Mouse (Mus musculus) ovary, postnatal 36 days (tissue): ENCODE measurements around the gene Snca.
"Not testable (repeated sequence)": the region's sequence is repeated elsewhere in the genome, so short reads cannot be mapped to it uniquely, and the experiment has no call there.

Experiments used
- DNase-seq: peaks from one replicate; pipeline ENCODE4 v3.0.0; 2022; ENCODE audit warnings: low spot score, mixed read lengths

Snca gene

GRCm38 (mm10) chr6:60717566-60717965 lies 112.1 kb downstream of the Snca start:
- no peak for DNase-seq

GRCm38 (mm10) chr6:60709997-60710471 lies 119.6 kb downstream of the Snca start:
- DNase-seq = no peak

- DNase-seq = no peak
Observed at GRCm38 (mm10) chr6:60698072-60698471, 131.6 kb downstream of the Snca start.

GRCm38 (mm10) chr6:60687048-60687447 lies 142.6 kb downstream of the Snca start:
- DNase-seq = not testable (repeated sequence)

GRCm38 (mm10) chr6:60682233-60682632 lies 147.4 kb downstream of the Snca start:
- DNase-seq = no peak
